Comparison of ENCODE assay signal across 8 mouse cellular contexts in the genomic region with DNA sequence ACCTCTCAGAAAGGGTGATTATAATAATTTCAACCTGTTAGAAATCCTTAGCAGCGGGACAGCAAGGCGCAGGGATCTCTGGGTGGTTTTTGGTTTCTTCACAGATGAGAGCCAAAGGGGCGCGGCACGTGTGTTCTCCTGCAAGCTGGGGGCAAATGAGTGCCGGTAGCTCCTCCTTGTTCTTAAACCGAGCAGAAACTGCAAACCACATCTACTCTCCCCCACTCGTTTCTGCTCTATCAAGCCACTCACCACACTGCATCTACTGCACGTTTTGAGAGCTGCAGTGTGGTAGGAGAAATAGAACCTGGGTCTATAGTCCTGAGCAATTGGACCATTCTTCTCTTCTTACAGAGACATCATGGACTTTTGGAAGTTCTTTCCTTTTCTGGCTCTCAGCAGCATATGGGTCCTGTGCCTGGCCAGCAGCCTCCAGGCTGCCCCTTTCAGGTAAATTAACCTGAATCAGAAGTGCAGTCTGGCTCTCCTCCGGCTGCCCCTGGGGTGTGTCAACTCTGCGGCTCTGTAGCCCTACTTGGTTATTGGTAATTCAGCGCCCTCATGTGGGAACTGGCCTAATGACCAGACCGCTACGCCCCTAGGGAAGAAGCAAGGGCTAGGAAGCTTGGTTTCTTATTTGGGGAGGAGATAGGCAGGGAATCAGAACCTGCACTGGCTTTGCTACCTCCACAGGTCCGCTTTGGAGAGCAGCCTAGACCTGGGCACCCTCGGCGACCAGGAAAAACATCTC. TPM values are rescaled to one million over a fixed set of nuclear protein-coding genes. Genes with fewer than 3 reads are reported as not detected.
DNase-seq lines count a peak whose midpoint lies in the region; ATAC-seq lines count a peak whose summit lies in the region.

No protein-coding gene starts in this region.

- H3K9ac ChIP-seq in embryonic facial prominence, embryonic 11.5 days (replicated peaks; ENCODE audit: low read length): no peak overlapping the region
- H3K9ac ChIP-seq in limb, embryonic 11.5 days (ENCODE audit: low read length): no peak overlapping the region
- no peak overlapping the region for H3K9ac ChIP-seq in midbrain, embryonic 15.5 days

- H3K4me2 ChIP-seq in embryonic facial prominence, embryonic 11.5 days (ENCODE audit: low read depth, low read length): peak overlapping the region; percentile 27
- peak overlapping the region; percentile 10; the same call in 1 of the 2 replicates for H3K4me2 ChIP-seq in limb, embryonic 11.5 days (ENCODE audit: low read depth, severe bottlenecking)
- H3K4me2 ChIP-seq in midbrain, embryonic 15.5 days: peak overlapping the region; percentile 41

- whole genome bisulfite sequencing in embryonic facial prominence, embryonic 11.5 days: 2% methylated on average over 17 of the region's 17 CpGs
- WGBS in hindbrain, embryonic 10.5 days: 4% methylated on average over 17 of the region's 17 CpGs
- 4% methylated on average over 17 of the region's 17 CpGs for WGBS in limb, embryonic 11.5 days
- 6% methylated on average over 17 of the region's 17 CpGs for WGBS in midbrain, embryonic 15.5 days

- peak overlapping the region; percentile 5; the same call in 1 of the 2 replicates for H3K4me3 ChIP-seq in embryonic facial prominence, embryonic 11.5 days (ENCODE audit: low read depth, low read length)
- peak overlapping the region; percentile 33 for H3K4me3 ChIP-seq in hindbrain, embryonic 10.5 days
- no peak overlapping the region for H3K4me3 ChIP-seq in limb, embryonic 11.5 days (ENCODE audit: low read depth, low read length)
- H3K4me3 ChIP-seq in midbrain, embryonic 15.5 days: peak overlapping the region; percentile 21

- no peak for ATAC-seq in CD4-positive, CD25-positive, alpha-beta regulatory T cell, adult 4 months
- ATAC-seq in embryonic facial prominence, embryonic 11.5 days (replicated peaks; ENCODE audit: insufficient number of reproducible peaks, low FRiP score, low TSS enrichment, low read depth): peak; percentile 44; the same call in 1 of the 2 replicates
- no peak for ATAC-seq in limb, embryonic 11.5 days (ENCODE audit: insufficient number of reproducible peaks, low FRiP score, low TSS enrichment, low read depth)
- ATAC-seq in midbrain, embryonic 15.5 days (replicated peaks): no peak

- H3K27me3 ChIP-seq in embryonic facial prominence, embryonic 11.5 days (ENCODE audit: control insufficient read depth, insufficient read depth, low read length): peaks cover 26% of the 10 kb centered on the region
- H3K27me3 ChIP-seq in hindbrain, embryonic 10.5 days (ENCODE audit: insufficient read depth, poor library complexity, severe bottlenecking): peaks cover 50% of the 10 kb centered on the region
- peaks cover 30% of the 10 kb centered on the region for H3K27me3 ChIP-seq in limb, embryonic 11.5 days (ENCODE audit: control insufficient read depth, insufficient read depth, low read length)
- H3K27me3 ChIP-seq in midbrain, embryonic 15.5 days (replicated peaks): peaks cover 36% of the 10 kb centered on the region

- H3K4me1 ChIP-seq in embryonic facial prominence, embryonic 11.5 days (ENCODE audit: control insufficient read depth, insufficient read depth, low read length): no peaks in the 10 kb centered on the region; the same call in 1 of the 2 replicates
- peaks cover 24% of the 10 kb centered on the region for H3K4me1 ChIP-seq in hindbrain, embryonic 10.5 days (replicated peaks)
- H3K4me1 ChIP-seq in limb, embryonic 11.5 days (ENCODE audit: control insufficient read depth, insufficient read depth, low read length): 0 out of 2 replicates have a peak, but pooled peaks cover 2% of the 10 kb centered on the region
- peaks cover 22% of the 10 kb centered on the region for H3K4me1 ChIP-seq in midbrain, embryonic 15.5 days

- no peaks in the 10 kb centered on the region for H3K9me3 ChIP-seq in embryonic facial prominence, embryonic 11.5 days (replicated peaks; ENCODE audit: control insufficient read depth, low read length)
- H3K9me3 ChIP-seq in hindbrain, embryonic 10.5 days: no peaks in the 10 kb centered on the region
- H3K9me3 ChIP-seq in limb, embryonic 11.5 days (ENCODE audit: control insufficient read depth, low read length): no peaks in the 10 kb centered on the region
- no peaks in the 10 kb centered on the region for H3K9me3 ChIP-seq in midbrain, embryonic 15.5 days

- no peak overlapping the region for H3K27ac ChIP-seq in embryonic facial prominence, embryonic 11.5 days (replicated peaks; ENCODE audit: low read depth, low read length)
- no peak overlapping the region for H3K27ac ChIP-seq in hindbrain, embryonic 10.5 days
- no peak overlapping the region for H3K27ac ChIP-seq in limb, embryonic 11.5 days (replicated peaks; ENCODE audit: low read depth, low read length)
- no peak overlapping the region for H3K27ac ChIP-seq in midbrain, embryonic 15.5 days

- H3K36me3 ChIP-seq in embryonic facial prominence, embryonic 11.5 days (replicated peaks; ENCODE audit: control insufficient read depth, insufficient read depth, low read depth, low read length): no peaks in the 10 kb centered on the region
- H3K36me3 ChIP-seq in hindbrain, embryonic 10.5 days: no peaks in the 10 kb centered on the region
- no peaks in the 10 kb centered on the region for H3K36me3 ChIP-seq in limb, embryonic 11.5 days (ENCODE audit: control insufficient read depth, insufficient read depth, low read length)
- H3K36me3 ChIP-seq in midbrain, embryonic 15.5 days (replicated peaks): no peaks in the 10 kb centered on the region

- peak; percentile 26 for DNase-seq in CD4-positive, CD25-positive, alpha-beta regulatory T cell, adult 2 months (ENCODE audit: low read depth, low spot score)
- peak; percentile 4 for DNase-seq in T-cell, adult 2 months (ENCODE audit: low spot score)
- peak; percentile 69 for DNase-seq in embryonic facial prominence, embryonic 11.5 days (ENCODE audit: low spot score)
- peak; percentile 51 for DNase-seq in hindbrain, embryonic 10.5 days (ENCODE audit: low spot score)
- peak; percentile 56 for DNase-seq in limb, embryonic 11.5 days (ENCODE audit: low spot score)
- peak; percentile 45 for DNase-seq in urinary bladder, postnatal 25 days (ENCODE audit: low spot score)

RNA-seq across cellular contexts. Expression of a gene that starts 1.1 kb away (rescaled TPM):
- not detected for polyA plus RNA-seq in CD4-positive, CD25-positive, alpha-beta regulatory T cell, adult 4 months (2017; shearing (Covaris generic))
- polyA plus RNA-seq in embryonic facial prominence, embryonic 11.5 days (2014; fragmentation: Nextera tagmentation; extraction: Ambion mirVana): 0.60 and 0.66 TPM in 2 replicates
- polyA plus RNA-seq in hindbrain, embryonic 10.5 days (2016; fragmentation: Nextera tagmentation; extraction: Ambion mirVana): not detected in 2 replicates
- not detected in 2 replicates for polyA plus RNA-seq in limb, embryonic 11.5 days (2014; fragmentation: Nextera tagmentation; extraction: Ambion mirVana)
- 0.18 TPM in 1 of 2 replicates, not detected in the other for polyA plus RNA-seq in midbrain, embryonic 15.5 days (2015; fragmentation: Nextera tagmentation; extraction: Ambion mirVana)

RNA-seq across cellular contexts. Expression of a gene that starts 23.9 kb away (rescaled TPM):
- not detected for polyA plus RNA-seq in CD4-positive, CD25-positive, alpha-beta regulatory T cell, adult 4 months (2017; shearing (Covaris generic))
- 5.1 and 5.6 TPM in 2 replicates for polyA plus RNA-seq in embryonic facial prominence, embryonic 11.5 days (2014; fragmentation: Nextera tagmentation; extraction: Ambion mirVana)
- polyA plus RNA-seq in hindbrain, embryonic 10.5 days (2016; fragmentation: Nextera tagmentation; extraction: Ambion mirVana): 8.1 and 11.1 TPM in 2 replicates
- polyA plus RNA-seq in limb, embryonic 11.5 days (2014; fragmentation: Nextera tagmentation; extraction: Ambion mirVana): 0.81 and 1.2 TPM in 2 replicates
- polyA plus RNA-seq in midbrain, embryonic 15.5 days (2015; fragmentation: Nextera tagmentation; extraction: Ambion mirVana): 1.3 and 2.5 TPM in 2 replicates

Comparison
In these comparisons a context has a peak if more than half of its experiments do, and no peak if none do; other contexts are left out.
1. DNase-seq: peak in every context shown above with its lines; median percentile 69 in embryonic facial prominence, embryonic 11.5 days; 56 in limb, embryonic 11.5 days; 51 in hindbrain, embryonic 10.5 days; 45 in urinary bladder, postnatal 25 days; 26 in CD4-positive, CD25-positive, alpha-beta regulatory T cell, adult 2 months; 4 in T-cell, adult 2 months.